Mouse (Mus musculus): ENCODE measurements around the gene Git2. TPM values are rescaled to one million over a fixed set of nuclear protein-coding genes. Genes with fewer than 3 reads are reported as not detected.

Gene Git2
- polyA plus RNA-seq (2014; fragmentation: Illumina TruSeq; extraction: RNeasy Lipid Tissue Mini Kit (QIAGEN cat#74804); ENCODE audit: low read depth, low replicate concordance), result 19.1 TPM

DNA sequence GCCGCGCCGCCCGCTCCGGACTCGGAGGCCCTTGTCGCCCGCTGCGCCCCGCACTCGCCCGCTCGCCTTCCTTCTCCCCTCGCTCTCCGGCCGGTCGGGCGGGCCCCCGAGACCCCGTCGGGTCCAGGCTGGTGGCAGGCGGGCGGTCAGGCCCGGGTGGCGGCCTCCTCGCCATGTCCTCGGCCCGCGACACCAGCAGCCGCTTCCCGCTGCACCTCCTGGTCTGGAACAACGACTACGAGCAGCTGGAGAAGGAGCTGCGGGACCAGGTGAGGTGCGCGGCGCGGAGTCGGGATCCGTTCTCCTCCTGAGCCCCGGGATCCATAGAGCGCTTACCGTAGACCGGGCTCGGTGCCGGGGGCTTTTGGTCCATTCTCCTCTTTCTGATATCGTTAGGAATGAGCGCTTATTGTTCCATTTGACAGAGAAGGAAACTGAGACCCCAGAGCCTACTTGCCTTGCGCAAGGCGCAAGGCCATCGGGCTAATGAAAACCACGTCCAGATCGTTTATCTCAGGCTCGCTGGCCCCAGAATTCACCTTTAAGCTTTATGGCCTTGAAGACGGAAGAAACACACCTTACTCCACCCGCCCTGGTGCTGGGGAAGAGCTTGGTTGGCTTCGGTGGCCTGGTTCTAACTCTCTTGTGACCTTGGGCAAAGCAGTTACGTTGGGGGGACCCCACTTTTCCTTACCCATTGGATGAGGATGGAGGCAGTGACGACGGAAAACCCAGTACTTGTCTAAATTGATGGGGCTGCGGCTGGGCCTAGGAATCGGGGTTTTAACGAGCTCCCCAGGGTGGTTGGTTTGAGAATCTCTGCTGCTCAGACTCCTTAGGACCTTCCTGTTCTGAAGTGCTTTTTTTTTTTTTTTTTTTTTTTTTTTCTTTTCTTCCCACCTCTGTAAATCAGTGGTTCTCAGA lies at the start of gene Git2:
Gene Git2 (minus strand): TSS at position 462 of the 924 bp plus-strand sequence.

GRCm38 (mm10) chr5:114822796-114823688 lies 47.7 kb upstream of the Git2 start, which contains the start of gene 1500011B03Rik:
Gene 1500011B03Rik, minus strand, starts transcription at chr5:114823468.

GRCm38 (mm10) chr5:114774403-114775051 lies 790 bp downstream of the Git2 start, which contains the start of gene Ankrd13a:
Gene Ankrd13a, plus strand, starts transcription at chr5:114774677.

GRCm38 (mm10) chr5:114707265-114708068 lies 67.8 kb downstream of the Git2 start, which contains the start of gene Tchp:
Gene Tchp, plus strand, starts transcription at chr5:114707760.

GRCm38 (mm10) chr5:114690633-114691567 lies 84.4 kb downstream of the Git2 start, which contains the start of gene Gltp:
Gene Gltp, minus strand, starts transcription at chr5:114690984.

Other genes starting within 250 kb of the Git2 start
- 3.8 TPM for gene Fam222a, start 207.5 kb downstream of the Git2 start, polyA plus RNA-seq (2014; fragmentation: Illumina TruSeq; extraction: RNeasy Lipid Tissue Mini Kit (QIAGEN cat#74804); ENCODE audit: low read depth, low replicate concordance)
- gene Trpv4, start 117.1 kb downstream of the Git2 start, polyA plus RNA-seq (2014; fragmentation: Illumina TruSeq; extraction: RNeasy Lipid Tissue Mini Kit (QIAGEN cat#74804); ENCODE audit: low read depth, low replicate concordance), result not detected
- gene Gltp, start 84.5 kb downstream of the Git2 start, polyA plus RNA-seq (2014; fragmentation: Illumina TruSeq; extraction: RNeasy Lipid Tissue Mini Kit (QIAGEN cat#74804); ENCODE audit: low read depth, low replicate concordance), result 30.6 TPM
- gene Tchp, start 67.8 kb downstream of the Git2 start, polyA plus RNA-seq (2014; fragmentation: Illumina TruSeq; extraction: RNeasy Lipid Tissue Mini Kit (QIAGEN cat#74804); ENCODE audit: low read depth, low replicate concordance), result 0.82 TPM
- gene Ankrd13a, start 840 bp downstream of the Git2 start, polyA plus RNA-seq (2014; fragmentation: Illumina TruSeq; extraction: RNeasy Lipid Tissue Mini Kit (QIAGEN cat#74804); ENCODE audit: low read depth, low replicate concordance), result 46.3 TPM
- gene 1500011B03Rik, start 48.0 kb upstream of the Git2 start, polyA plus RNA-seq (2014; fragmentation: Illumina TruSeq; extraction: RNeasy Lipid Tissue Mini Kit (QIAGEN cat#74804); ENCODE audit: low read depth, low replicate concordance), result 49.1 TPM
- gene 4930519G04Rik, start 78.1 kb upstream of the Git2 start, polyA plus RNA-seq (2014; fragmentation: Illumina TruSeq; extraction: RNeasy Lipid Tissue Mini Kit (QIAGEN cat#74804); ENCODE audit: low read depth, low replicate concordance), result not detected
- not detected for gene Gm9936, start 83.2 kb upstream of the Git2 start, polyA plus RNA-seq (2014; fragmentation: Illumina TruSeq; extraction: RNeasy Lipid Tissue Mini Kit (QIAGEN cat#74804); ENCODE audit: low read depth, low replicate concordance)
- 34.3 TPM for gene Oasl2, start 121.4 kb upstream of the Git2 start, polyA plus RNA-seq (2014; fragmentation: Illumina TruSeq; extraction: RNeasy Lipid Tissue Mini Kit (QIAGEN cat#74804); ENCODE audit: low read depth, low replicate concordance)
- not detected for gene Oasl1, start 147.7 kb upstream of the Git2 start, polyA plus RNA-seq (2014; fragmentation: Illumina TruSeq; extraction: RNeasy Lipid Tissue Mini Kit (QIAGEN cat#74804); ENCODE audit: low read depth, low replicate concordance)
- 1.5 TPM for gene 2210016L21Rik, start 166.6 kb upstream of the Git2 start, polyA plus RNA-seq (2014; fragmentation: Illumina TruSeq; extraction: RNeasy Lipid Tissue Mini Kit (QIAGEN cat#74804); ENCODE audit: low read depth, low replicate concordance)
- not detected for gene Hnf1a, start 195.6 kb upstream of the Git2 start, polyA plus RNA-seq (2014; fragmentation: Illumina TruSeq; extraction: RNeasy Lipid Tissue Mini Kit (QIAGEN cat#74804); ENCODE audit: low read depth, low replicate concordance)
- 59.7 TPM for gene Sppl3, start 235.6 kb upstream of the Git2 start, polyA plus RNA-seq (2014; fragmentation: Illumina TruSeq; extraction: RNeasy Lipid Tissue Mini Kit (QIAGEN cat#74804); ENCODE audit: low read depth, low replicate concordance)